Mouse (Mus musculus) Muller cell, postnatal 12 days (primary cell): Measurements from ENCODE around the gene Ropn1.
"Not testable (repeated sequence)": the region's sequence is repeated elsewhere in the genome, so short reads cannot be mapped to it uniquely, and the experiment has no call there.

Experiments used
- DNase-seq: peaks from one replicate; pipeline ENCODE4 v3.0.0-alpha.2; 2015; ENCODE audit errors: inconsistent ontology term

The Ropn1 gene

DNA sequence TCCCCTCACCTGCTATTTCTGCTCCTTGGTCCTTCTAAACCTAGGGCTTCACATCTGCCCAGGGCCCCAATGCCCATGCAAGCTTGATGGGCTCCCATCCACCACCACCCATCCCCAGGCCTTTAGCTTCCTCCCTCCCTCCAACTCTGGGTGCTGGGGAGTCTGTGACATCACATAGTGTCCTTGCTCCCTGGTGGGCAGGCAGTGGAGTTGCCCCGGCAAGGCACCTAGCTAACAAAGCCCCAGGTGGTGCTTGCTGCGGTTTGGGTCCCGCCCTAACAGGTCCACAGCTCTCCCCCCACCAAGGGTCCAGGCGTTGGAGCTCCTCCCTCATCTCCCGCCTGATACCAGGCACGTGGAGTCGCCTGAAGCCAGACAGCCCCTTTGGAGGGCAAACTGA lies at the start of gene Ropn1:
TSS of gene Ropn1 (plus strand) at position 301 of the 400 bp plus-strand sequence.
- no peak for DNase-seq

DNA sequence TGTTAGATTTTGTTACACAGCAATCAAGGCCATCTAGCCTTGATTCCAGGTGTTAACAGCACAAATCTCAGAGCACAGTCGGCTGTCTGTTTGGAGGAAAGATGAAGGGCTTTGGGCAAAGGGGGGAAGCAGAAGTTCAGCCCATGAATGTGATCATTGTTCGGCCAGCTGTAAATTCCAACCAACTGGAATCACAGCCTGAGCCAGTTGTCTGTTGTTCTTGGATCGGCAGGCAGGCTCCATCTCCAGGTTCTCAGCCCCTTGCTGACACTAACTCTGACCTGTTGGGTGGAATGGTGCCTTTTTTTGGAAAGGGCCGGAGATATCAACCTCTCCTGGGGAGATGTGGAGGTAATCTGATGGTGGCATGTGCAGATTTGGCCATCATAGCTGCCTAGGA lies 47.8 kb upstream of the Ropn1 start:
- DNase-seq, result no peak

DNA sequence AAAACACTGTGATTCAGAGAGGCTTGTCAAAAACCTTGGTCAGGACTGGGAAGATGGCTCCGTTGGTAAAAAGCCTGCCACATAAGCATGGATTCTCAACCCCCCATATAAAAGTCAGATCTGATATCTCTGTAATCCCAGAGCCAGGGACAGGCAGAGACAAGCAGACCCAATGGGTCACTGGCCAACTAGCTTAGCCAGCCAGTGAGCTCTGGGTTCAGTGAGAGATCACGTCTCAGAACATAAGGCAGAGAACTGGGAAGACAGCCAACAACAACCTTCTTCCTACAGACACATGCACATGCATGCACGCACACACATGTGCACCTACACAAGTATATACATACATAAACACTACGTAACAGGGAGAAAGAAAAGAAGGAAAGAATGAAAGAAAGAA lies 46.6 kb upstream of the Ropn1 start:
- no peak for DNase-seq

DNA sequence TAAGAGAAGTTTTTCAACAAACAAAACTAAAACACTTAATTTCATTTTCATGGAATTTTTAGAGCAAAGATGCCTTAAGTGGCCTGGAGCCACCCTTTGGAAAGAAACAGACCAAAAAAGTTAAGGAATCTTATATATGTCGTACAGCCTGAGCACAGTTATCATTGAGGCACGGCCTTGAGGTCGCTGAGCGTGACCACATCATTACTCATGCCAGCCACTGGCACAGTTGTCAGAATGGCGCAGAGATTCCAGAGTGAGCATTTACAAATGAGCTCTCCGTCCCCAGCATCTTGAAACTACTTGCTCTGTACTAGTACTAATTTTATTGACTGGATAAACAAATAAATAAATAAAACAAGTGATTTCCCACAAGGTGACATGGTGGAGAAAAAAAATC lies 45.9 kb upstream of the Ropn1 start:
- no peak for DNase-seq

DNA sequence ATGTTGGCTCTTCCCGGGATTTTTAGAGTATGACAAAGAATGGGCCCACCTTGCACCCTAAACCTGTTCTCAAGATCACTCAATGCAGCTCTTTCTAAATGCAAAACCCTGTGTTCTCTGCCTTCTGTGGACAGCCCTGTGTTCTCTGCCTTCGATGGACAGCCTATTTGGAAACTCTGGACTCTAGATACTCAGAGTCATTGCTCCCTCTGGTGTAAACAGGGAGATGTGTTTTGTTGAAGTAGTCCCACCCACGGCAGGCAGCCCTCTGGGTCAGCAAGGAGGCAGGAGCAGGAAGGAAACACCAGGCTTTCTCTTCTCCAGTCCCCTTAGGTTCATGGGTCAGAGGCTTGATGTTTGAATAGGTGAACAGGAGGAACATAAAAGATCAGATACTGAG lies 44.0 kb upstream of the Ropn1 start:
- peak; percentile 32 for DNase-seq

DNA sequence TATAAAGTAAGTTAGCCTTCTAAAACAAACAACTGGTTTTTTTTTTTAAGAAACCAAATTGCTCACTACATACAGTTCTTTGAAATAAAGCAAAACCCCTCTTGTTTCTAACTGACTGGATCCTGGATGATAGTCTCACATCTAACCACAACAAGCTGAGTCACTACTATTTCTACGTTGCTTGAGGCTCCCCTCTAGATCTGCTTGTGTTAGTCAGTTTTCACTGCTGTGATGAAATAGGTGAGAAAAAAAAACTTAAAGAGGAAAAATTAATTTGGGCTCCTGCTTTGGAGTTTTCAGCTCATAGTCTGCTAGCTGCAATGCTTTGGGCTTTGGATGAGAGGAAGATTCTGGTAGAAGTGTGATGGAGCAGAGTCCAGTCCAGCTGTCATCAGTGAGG lies 39.6 kb upstream of the Ropn1 start:
- peak; percentile 16 for DNase-seq

DNA sequence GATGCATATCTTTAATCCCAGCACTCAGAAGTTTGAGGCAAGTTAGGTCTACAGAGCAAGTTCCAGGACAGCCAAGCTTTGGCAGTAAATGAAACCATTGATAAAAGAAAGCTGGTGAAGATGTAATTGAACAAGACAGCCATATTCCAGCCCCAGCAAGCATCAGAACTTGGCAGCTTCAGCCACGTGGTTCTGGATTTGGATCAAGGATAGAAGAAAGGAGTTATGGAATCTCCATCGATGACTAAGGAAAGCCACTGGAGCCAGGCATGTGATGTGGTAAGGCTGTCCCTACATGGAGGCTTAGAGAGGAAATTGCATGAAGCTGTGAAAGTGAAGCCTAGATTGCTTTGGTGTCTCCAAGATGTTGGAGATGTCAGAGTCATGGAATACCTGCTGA lies 35.7 kb upstream of the Ropn1 start:
- peak; percentile 74 for DNase-seq

DNA sequence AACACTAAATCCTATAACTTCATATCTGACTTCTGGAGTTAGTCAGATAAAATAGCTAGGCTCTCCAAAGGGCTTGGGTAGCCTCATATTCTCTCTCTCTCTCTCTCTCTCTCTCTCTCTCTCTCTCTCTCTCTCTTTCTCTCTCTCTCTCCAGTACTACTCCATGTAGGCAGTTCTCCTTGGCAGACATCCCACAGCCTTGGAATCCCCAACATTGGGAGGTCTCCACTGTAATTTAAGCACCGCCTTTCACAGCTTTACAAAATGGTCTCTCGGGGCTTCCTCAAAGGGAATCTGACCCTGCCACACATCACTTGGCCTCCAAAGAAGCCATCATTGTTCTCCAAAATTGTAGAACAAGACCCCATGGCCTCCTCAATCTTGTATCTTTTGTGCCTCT lies 22.1 kb upstream of the Ropn1 start:
- DNase-seq, result no peak

DNA sequence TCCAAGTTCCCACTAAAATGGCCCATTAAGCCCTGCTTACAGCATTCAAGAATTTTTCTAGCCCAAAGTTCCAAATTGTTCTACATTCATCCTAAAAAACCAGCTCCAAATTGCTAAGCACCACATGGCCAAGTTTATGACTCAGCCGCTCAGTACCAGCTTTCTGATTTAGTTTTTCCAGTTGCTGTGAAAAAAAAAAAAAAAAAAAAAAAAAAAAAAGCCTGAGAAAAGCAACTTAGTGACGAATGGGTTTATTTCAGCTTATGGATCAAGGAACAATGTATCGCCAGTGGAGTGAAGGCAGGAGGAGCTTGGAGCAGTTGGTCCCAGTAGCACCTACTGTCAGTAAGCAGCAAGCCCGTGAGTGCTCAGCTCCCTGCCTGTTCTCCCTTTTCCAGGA lies 21.3 kb upstream of the Ropn1 start:
- peak; percentile 27 for DNase-seq

DNA sequence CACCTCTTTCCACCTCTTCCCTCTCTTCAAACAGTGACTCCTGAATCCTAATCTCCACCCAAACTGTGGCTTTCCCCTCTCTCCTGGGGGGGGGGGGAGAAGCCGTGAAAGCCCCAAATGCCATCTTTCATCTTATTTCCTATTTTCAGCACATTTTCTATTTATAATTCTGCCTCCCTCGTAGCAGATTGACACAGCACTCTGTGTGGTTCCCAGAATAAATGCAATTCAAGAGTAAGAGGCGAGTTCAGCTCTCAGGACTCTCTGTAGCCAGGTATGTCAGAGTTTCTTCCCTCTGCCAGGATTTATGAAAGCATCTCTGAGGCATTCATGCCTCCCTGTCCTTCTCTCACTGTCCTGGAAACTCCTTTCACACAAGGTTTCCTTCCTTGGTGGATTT lies 14.2 kb upstream of the Ropn1 start:
- no peak for DNase-seq

DNA sequence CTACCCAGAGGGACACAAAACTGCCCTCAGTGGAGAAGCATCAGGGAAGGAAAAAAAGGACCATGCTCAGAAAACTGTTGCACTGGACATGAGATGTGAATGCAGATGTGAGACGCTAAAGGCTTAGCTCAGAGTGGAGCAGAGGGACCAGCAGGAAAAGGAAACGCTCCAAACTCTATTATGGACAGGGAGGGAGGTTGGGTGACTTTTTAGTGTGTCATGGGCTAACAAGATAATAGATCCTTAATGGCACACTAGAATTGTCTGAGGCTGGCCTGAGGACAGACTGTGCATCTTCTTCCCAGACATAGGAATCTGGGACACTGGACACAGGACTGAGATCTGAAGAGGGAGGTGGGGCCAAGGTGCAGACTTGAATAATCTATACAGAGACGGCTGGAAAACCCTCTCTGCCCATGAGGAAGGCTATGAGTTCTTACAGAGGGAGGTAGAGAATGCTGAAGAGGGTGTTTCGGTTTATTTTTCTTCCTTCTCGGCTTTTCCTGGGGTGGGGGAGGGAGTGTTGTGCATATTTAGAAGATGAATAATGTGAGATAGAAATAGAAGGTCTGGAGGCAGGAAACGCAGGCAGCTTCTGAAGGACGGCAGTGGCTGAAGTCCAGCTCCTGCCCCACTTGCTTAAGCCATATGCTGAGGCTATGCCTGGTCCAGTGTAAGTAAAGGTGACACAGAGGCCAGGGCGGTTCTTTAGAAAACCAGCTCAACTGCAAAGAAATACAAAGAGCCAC lies 6.0 kb upstream of the Ropn1 start:
- DNase-seq, result no peak

DNA sequence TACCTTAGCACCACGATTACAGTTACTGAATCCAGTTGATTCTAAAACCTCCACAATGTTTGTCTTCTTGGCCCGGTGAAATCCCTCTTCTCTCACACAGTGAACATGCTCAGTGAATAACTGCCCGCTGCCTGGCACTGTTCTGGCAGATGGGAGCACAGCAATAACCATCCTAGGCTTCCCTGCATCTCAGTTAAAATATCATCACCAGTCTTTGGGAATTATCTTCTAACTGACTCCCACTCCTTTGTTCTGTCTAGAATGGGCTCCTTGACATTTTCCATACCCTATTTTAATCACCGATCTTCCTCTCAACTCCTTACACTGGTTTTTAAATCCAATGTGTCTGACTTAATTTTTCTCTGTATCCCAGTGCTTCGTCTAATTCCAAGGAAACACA lies 3.3 kb downstream of the Ropn1 start:
- no peak for DNase-seq

DNA sequence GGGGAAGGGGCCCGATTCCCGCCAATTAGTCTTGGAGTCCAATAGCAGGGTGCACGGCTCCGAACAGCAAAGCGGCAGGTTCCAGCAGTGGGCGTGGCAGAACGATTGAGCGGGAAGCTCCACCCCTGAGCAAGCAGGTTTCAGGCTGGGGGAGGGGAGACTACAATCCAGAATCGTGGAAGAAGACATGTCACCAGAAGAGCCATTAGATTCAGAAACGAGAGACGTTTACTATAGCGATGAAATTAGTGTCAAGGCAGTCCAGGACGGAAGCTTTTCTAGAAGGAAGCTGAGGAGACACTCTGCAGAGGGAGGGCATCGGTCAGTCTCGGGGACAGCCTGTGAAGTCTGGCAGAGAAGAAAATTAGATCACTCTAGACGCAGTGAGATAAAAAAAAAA lies 7.8 kb downstream of the Ropn1 start:
- not testable (repeated sequence) for DNase-seq

DNA sequence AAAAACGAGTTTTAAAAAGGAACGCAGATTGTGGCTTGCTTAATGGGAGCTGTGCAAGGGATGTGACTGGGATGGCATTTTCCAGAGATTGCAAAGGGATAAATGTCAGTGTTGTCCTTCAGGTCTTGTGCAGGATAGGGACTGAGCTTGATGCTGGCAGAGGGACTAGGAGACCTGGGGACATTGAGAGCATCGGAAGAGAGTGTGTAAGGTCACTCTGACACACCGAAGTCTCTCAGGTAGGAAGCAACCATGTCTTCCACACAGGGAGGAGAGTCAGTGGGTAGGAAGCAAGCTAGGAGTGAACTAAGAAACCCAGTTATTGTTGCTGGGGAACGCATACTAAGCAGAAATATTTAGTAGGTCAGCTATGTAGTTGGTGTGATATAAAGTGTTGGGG lies 8.3 kb downstream of the Ropn1 start:
- DNase-seq, result no peak

DNA sequence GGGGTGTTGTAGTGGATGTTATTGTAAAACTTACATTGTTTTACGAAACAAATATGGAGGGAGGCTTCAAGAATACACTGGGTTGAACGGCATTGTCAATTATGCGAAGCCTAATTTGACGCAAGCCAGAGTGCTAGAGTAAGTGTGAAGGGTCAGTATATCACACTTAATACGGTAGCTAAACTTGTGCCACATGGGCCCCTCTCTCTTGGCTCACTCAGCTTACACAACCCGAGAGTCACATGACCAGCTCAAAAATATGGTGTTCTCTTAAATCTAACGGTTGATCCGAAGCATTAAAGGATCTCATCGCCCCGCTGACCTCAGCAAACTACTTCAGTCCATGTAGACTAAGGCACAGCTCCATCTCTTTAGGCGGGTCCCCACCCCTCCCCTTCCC lies 8.7 kb downstream of the Ropn1 start:
- DNase-seq, result no peak

DNA sequence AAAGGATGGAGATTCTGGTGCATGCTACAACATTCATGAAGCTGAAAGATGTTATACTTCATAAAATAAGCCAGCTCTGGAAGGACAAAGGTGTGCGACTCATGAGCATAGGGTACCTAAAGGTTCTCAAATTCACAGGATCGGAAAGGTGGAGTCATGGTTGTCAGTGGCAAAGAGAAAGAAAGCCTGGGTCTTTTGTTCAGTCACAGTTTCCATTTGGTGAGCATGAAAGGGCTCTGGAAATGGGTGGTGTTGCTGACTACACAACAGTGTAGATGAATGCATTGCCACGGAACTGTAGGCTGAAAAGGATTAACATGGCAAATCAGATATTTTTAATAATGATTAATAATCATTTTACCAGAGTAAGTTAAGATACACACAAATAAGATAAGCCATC lies 14.8 kb downstream of the Ropn1 start:
- no peak for DNase-seq

DNA sequence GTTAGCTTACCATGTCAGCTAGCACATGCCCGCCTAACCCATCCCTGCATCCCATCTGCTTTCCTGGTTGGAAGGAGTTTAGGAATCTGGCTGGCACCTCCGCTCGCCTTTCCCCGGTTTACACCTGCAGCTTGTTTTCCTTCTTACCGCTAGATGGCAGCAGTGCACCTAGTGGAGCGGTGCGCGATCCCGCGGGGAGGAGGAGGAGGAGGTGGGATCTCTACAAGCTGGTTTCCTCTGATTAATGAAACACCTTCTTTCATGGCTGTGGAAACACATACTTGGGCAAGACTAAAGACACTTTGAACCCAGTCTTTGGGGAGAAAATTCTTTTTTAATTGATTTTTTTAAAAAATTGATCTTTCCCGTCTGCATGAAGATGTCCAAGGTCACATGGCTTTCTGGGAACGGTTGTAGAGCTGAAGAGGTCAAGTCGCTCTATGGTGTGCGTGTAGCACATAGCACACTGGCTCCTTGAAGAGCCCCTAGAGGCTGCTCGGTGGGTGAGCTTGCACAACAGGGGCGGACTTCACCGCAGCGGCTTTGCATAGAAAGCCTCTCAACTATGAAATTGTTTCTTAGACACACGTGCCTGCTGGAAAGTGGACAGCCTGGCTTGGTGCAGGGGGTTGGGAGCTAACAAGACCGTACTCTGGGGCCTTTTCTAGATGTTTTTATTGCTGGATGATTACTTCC lies 17.5 kb downstream of the Ropn1 start:
- peak; percentile 83 for DNase-seq

DNA sequence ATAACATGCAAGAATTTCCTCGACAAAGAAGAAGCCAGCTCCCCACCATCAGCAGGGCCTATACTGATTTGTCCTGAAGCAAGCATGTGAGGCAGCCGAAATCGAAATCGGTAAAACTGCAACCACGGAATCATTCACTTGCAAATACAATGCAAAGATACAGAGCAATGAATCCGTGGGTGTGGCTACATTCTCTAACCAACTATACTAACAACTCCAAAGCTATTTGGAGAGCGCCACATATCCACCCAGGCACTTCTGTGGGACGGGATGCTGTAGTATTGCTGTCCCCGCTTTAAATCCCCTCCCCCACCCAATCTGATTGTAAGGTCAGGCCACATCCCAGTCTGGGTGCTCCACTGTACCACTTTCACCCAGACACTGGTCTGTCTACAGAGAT lies 18.6 kb downstream of the Ropn1 start:
- DNase-seq, result no peak

DNA sequence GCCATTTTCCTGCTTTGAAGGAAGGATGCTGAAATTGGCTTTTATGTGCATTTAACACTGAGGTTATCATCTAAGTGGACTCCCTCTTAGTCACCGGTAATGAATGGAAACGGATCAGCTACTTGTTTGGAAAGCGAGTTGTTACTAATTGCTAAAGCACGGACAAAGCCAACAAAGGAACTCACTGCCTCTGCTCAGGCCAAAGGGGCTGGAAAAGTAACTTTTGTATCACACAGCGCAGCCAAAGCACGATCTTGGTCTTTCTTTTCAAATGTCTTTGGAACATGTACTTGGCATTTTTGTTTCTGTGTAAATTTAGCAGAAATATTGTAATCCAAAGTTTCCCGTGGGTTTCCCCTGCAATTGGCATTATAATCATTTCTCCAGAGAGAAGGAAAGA lies 22.2 kb downstream of the Ropn1 start:
- peak; percentile 68 for DNase-seq

DNA sequence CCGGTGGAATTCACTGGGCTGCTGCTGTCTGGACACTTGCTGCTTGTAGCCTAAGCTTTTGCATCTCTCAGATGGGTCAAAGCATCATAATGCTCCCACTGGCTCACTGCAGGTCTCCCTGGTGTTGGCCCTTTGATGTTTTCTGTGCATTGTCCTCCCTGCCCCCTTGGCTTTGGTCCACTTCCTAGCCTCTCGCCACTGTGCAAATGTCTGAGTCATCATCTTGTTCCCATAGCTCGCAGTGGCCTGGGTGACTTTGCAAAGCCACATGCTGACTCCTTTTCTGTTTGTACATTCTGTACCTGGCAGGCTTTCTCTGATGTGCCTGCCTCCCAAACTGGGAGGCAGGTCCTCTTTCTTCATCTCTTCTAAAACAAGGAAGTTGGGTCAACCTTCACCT lies 23.1 kb downstream of the Ropn1 start:
- peak; percentile 28 for DNase-seq

DNA sequence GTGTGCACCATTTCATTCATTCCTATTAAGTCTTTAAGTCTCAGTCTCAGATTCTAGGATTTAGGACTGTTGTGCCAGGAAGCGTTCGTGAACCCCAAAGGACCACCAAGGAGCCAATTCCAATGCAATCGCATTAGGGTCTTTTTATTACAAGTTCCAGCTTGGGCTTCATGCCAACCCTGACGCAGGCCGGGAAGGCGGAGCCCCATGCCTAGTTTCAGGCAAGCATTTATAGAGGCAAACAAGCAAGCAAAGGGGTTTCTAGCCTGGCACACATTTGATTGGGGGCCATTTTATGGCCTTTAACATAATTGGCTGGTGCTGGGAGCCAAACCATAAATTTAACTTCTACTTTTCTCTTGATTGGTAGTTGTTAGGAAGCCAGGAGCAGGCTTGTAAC lies 24.6 kb downstream of the Ropn1 start:
- DNase-seq, result no peak

DNA sequence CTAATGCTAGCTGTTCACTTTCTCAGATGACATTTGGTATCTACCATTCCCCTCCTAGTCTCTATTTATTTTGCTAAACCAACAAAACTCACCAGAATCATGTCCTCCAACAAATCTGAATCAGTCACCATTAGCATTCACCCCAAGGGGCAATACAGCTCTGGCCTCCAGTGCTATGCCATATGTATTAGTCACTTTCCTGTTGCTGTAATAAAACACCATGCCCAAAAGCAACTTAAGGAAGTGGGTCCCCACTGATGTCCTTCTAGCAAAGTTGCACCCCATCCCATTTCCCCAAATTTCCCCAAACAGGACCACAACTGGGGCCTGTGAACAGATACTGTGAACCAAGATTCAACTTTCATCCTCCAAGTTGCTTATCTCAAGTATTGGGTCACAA lies 32.1 kb downstream of the Ropn1 start:
- DNase-seq, result no peak

DNA sequence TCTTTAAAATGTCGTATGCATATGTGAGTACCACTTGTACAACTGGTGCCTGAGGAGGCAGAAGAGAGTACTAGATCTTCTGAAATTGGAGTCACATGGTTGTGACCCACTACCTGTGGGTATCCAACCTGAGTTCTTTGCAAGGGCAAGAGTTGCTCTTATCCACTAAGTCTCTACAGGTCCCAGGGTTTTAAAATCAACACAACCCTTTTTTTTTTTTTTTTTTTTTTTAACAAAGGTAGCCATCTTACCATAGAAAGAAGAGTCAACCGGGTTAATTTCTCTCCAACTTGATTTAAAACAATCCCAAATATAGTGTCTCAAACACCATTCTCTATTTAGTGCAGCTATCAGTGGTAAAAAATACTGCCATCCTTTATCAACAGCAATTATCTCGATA lies 40.2 kb downstream of the Ropn1 start:
- DNase-seq, result no peak
